Mouse (Mus musculus): ENCODE results near the gene Slc38a6.

The Slc38a6 gene

DNA sequence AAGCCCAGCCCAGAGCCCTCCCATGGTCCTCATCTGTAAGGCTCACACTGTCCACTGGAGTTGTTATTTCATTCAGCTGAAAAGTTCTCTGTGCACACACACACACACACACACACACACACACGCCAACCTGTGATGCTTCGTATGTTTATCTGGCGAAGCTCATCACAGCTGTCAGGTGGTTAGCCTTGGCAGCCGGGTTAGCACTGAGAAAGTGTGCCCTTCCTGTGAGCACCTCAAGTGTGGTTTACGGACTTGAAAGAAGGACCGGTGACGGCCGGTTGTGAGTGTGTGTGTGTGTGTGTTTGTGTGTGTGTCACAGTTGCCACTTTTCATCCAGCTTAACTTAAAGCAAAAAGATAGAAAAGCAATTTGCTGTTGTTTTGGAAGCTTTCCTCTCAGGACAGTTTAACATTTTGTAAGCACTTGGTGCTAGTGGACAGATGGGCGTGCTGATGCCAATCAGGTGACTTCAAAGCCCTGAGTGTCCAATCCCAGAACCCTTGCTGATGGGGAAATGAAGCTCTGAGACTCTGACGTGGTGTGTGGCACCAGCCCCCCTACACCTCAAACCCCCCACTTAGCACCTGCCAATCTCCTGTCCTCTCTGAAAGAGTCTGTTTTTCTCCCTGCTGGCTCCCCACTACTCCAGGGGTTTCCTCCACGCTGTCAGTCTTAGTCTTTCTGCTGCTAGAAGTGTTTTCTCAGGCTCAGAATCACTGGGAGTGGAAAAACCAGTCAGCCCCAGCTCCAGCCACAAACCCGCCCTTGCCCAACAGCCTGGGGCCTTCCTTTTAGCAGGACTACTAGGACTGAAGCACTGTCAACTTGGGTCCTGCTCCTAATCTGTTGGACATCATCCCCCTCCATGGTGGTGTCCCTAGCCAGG is 96.0 kb downstream of the Slc38a6 start:
- ATAC-seq (ENCODE audit: insufficient number of reproducible peaks, low FRiP score, low TSS enrichment) = no peak

DNA sequence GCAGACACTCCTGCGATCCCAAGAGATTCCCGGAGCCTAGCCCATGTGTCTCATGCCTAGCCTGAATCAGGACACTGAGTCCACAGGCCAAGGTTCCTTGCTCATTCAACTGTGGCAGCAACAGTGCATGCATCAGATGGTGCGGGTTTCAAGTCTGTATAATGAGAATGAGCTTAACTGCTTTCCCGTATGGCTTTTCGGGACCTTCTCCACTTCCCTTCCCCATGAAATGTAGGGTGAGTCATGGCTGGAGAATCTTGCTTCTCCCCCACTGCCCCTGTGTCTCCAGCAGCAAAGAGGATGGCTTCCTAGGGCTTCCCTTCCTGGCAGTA is 96.6 kb downstream of the Slc38a6 start:
- no peak for ATAC-seq (ENCODE audit: insufficient number of reproducible peaks, low FRiP score, low TSS enrichment)

DNA sequence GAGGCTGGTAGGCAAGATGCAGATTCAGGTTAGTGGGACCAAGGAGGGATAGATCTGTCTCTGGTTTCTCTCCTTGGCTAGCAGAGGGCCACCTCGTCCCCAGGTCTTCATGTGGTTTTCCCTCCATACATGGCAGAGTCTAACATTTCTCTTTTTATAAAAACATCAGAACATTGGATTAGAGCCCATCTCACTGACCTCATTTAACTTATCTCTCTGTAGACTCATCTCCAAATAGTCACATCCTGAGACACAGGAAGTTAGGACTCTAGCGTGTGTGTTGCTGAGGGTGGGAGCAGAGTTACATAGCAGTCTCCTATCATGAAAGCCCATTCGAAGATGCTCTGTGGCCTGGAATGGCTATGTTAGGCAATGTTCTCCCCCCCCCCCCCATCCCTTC is 97.3 kb downstream of the Slc38a6 start:
- ATAC-seq (ENCODE audit: insufficient number of reproducible peaks, low FRiP score, low TSS enrichment) = no peak

DNA sequence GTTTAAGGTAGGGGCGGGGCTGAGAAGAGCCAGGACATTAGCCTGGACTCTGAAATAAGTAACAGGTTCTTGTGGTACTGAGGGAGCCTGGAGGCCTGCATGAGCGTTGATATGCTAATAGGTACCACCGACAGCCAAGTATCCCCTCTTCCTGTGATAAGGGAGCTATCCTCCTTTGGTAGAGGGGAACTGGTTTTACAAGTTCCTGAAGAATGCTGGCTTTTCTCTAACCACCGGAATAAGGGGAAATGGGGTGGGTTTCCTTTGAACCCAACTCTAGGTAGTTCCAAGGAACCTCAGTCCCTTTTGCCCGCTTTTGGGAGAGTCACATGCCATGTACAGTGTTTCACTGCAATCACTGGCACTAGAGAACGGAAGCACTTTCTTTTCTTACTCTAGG is 98.2 kb downstream of the Slc38a6 start:
- no peak for ATAC-seq (ENCODE audit: insufficient number of reproducible peaks, low FRiP score, low TSS enrichment)

DNA sequence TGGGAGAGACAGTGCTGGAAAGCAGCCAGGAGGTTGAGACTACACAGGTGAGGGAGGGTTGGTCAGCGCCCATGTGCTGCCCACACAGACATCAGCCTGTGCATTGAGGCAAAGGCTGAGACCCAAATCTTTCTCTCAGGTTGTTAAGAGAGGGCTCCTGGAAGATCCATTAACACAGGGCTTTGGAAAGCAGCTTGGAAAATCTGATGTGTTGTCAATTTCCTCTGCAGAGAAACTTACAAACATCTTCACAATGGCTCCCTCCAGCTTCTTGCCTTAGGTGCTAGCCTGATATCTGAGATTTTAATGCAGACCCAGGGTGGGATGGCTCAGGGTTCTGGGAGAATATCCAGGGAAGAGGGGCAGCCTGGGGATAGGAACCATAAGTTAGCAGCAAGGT is 105.9 kb downstream of the Slc38a6 start:
- no peak for ATAC-seq (ENCODE audit: insufficient number of reproducible peaks, low FRiP score, low TSS enrichment)

DNA sequence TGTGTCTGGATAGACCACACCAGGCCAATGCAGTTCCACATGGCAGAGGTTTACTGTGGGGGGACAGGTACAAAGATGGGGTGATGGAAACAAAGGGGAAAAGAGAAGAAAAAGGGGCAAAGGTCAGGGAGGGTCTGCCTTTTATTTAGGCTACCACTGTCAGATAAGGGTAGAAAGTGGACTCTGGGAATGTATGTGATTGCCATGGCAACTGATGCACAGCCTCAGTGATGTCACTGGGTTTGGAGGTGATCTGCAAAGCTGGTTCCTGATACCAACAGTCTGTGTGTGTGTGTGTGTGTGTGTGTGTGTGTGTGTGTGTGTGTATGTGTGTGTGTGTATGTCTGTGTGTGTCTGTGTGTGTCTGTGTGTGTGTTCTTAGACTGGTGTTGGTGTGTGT is 106.4 kb downstream of the Slc38a6 start:
- ATAC-seq (ENCODE audit: insufficient number of reproducible peaks, low FRiP score, low TSS enrichment) = no peak

DNA sequence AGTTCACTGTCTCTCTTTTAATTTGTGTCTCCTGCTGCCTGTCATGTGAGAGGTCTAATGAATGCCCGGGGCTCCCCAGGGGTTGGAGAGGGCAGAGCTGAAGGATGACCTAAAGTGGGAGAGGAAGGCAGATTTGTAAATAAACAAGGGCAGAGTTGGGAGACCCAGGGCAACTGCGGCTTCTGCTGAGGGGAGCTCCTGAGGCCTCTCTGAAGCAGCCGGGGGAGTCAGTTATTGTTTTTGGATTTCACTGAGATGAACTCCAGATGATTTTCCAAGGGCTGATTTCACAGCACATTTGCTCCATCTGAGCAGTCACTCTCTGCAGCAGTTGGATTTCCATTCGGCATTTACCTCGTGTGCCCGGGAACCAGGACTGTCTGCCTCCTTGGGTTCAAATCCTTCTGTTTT is 107.3 kb downstream of the Slc38a6 start:
- ATAC-seq (ENCODE audit: insufficient number of reproducible peaks, low FRiP score, low TSS enrichment) = no peak

DNA sequence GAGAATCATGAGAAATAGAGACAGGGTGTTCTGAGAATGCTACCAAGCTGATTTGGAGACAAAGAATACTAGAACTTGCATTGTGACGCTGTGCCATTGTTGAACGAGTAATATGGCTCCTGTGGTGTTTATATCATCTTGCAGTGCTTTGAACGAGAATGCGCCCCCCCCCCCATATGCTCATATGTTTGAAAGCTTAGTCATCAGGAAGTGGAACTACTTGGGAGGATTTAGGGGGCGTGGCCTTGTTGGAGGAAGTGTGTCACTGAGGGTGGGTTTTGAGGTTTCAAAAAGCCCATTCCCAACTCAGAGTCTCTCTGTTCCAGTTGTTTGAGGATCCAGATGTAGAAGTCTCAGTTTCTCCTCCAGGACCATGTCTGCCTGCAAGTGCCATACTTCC is 108.0 kb downstream of the Slc38a6 start:
- no peak for ATAC-seq (ENCODE audit: insufficient number of reproducible peaks, low FRiP score, low TSS enrichment)

DNA sequence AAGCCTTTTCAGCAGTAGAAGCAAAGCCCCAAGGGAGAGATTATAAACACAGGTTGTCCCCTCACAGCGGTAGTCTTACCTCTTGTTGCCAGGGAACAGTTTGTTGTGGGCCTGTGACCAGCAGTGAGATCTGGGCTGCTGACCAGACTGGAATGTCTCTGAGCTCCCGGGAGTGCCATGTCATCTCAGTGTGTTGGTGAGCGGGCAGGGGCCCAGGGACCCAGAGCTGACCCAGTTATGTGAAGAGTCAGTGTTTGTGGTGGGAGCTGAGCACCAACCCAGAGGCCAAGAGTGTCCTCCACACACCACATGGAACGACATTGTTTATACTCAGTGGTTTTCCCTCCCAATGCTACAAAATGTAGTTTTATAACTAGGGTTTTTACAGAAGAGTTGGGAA is 112.8 kb downstream of the Slc38a6 start:
- ATAC-seq (ENCODE audit: insufficient number of reproducible peaks, low FRiP score, low TSS enrichment) = peak; percentile 51; the same call in 1 of the 2 replicates

DNA sequence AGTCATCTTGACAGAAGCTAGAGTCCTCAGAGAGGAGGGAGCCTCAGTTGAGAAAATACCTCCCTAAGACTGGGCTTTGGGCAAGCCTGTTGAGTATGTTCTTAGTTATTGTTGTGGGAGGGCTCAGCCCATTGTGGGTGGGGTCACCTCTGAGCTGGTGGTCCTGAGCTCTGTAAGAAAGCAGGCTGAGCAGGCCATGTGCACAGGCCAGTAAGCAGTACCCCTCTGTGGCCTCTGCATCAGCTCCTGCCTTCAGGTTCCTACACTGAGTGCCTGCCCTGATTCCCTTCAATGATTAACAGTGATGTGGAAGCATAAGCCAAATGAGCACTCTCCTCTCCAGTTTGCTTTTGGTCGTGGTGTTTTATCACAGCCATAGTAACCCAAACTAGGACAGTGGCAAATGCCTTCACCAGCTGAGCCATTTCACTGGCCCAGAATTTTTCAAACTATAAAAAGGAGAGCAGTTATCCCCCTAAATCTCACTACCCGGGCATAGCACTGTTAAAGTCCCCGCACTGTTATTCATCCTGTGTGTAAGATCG is 114.0 kb downstream of the Slc38a6 start:
- no peak for ATAC-seq (ENCODE audit: insufficient number of reproducible peaks, low FRiP score, low TSS enrichment)

DNA sequence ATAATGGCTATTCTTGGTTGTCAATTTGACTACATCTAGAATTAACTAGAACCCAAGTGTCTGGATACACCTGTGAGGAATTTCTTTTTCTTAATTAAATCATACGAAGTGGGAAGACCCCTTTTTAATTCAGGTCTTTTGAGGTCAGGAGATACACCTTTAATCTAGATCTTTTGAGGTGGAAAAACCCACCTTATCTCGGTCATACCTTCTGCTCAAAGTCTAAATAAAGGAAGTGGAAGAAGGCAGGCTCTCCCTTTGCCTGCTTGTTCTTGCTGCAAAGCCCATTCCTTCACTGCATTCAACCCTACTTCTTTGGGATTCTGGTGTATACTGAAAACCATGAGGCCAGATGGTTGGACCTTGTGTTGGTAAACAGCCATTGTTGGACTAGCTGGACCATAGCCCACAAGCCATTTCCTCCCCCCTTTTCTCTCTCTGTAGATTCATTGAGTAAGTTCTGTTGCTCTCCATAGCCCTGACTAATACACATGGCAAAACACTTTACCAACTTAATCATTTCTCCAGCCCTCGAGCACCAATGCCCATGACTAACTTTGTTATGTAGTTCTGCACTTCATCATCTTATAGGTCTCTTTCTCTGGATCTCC is 115.0 kb downstream of the Slc38a6 start:
- no peak for ATAC-seq (ENCODE audit: insufficient number of reproducible peaks, low FRiP score, low TSS enrichment)

DNA sequence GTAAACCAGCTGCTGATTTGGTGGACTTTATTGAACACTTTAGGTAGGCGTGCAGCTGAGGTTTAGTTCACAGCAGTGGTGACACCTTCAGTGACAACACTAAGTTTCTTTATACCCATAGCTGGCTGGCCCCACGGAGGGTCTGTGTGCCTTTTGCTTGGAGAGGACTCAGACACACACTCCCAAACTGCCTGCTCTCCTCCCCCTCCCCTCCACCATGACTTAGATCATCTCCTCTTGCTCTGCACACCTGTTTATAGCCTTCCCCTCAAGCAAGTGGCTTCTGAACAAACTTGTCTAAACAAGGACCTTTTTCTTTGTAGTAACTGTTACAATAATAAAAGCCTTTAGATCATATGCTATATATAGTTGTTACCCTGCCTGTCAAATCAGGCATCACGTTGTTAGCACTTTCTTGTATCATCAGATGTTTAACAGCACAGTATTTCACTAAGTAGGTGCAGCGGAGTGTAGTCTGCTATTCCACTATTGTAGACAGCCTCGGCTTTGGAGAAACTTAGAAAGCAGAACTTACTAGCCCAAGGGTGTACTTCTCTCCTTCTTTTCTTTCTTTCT is 115.6 kb downstream of the Slc38a6 start:
- no peak for ATAC-seq (ENCODE audit: insufficient number of reproducible peaks, low FRiP score, low TSS enrichment)

DNA sequence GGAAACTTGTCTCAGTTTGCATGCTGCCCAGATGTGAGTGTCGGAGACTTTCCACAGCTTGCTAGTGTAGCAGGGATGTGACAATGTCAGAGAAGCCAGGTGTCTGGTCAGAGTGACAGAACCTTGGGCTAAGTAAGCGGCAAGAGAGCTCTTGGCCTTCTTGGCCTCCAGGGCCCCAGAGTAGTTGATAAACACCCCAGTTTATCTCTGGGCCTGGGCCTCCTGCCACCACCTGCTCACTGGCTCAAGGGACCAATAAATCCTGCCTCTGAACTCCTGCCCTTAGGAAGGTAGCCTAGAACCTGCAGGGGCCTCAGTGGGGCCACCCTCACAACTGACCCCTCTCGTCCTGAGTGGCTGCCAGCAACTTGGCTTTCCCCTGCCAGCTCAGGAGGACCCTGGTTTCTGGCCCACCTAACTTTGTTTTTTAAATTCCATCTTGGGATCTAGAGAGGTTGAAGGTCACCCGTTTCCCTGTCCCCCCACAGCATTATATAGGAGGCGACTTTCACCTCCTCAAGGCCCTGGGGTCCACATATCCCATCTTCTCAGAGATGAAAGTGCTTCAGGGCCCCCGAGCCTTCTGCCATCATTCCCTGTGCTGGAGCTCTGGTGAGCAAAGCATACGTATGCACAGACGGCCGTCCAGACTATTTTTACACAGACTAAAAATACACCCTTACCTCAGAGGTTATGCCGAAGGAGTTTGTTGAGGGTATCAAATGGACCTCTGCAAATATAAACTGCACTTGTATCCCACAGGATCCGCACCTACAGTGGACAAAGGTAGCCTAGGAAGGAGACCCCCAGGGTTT is 116.5 kb downstream of the Slc38a6 start:
- ATAC-seq (ENCODE audit: insufficient number of reproducible peaks, low FRiP score, low TSS enrichment) = no peak

Data from cerebellum, adult (tissue).